Mouse (Mus musculus) bone marrow, adult 2 months (tissue): Measurements from ENCODE around the gene Ffar3. TPM values are rescaled to one million over a fixed set of nuclear protein-coding genes. Genes with fewer than 3 reads are reported as not detected.
A peak's percentile ranks its signal among the peaks of the same experiment; 100 is the strongest.
"Not testable (repeated sequence)": the region's sequence is repeated elsewhere in the genome, so short reads cannot be mapped to it uniquely, and the experiment has no call there.

ENCODE experiments used
- H3K27ac ChIP-seq: fragments of 200-500 bp; 2 replicates; pipeline ENCODE4 v1.5.1; 2012; ENCODE audit warnings: low read depth, mild to moderate bottlenecking, control low read depth, inconsistent platforms, low read length; ENCODE audit not compliant: control insufficient read depth, poor library complexity, insufficient read depth
- H3K4me1 ChIP-seq: fragments of 200-500 bp; 2 replicates; pipeline ENCODE4 v1.6.1; 2011; ENCODE audit warnings: low read length; ENCODE audit not compliant: control insufficient read depth, insufficient read depth
- H3K4me3 ChIP-seq: fragments of 200-500 bp; replicated peaks from 2 replicates; pipeline ENCODE3; 2011; ENCODE audit warnings: mild to moderate bottlenecking, low read depth, low read length, control low read depth; ENCODE audit not compliant: control insufficient read depth
- CTCF ChIP-seq: fragments of 200-500 bp; IDR thresholded peaks from 2 replicates; pipeline ENCODE4 v1.5.1; 2011; ENCODE audit warnings: low read length, control low read depth; ENCODE audit not compliant: control insufficient read depth, insufficient read depth
- POLR2A ChIP-seq: fragments of 200-500 bp; IDR thresholded peaks from 2 replicates; pipeline ENCODE4 v1.6.1; 2011; ENCODE audit warnings: low read depth, mild to moderate bottlenecking, control low read depth, low read length, borderline replicate concordance; ENCODE audit not compliant: control insufficient read depth
- WGBS: fragments of 180-500 bp; shearing (Covaris S2); methylation state at CpG from one replicate; pipeline ENCODE4 v1.1.7; 2018; 5-methylcytosine and 5-hydroxymethylcytosine counted together
- polyA plus RNA-seq: library from polyadenylated mRNA; stranded (reverse); fragments of >200 nt; gene quantifications from 2 replicates; pipeline ENCODE4 v1.2.4, GENCODE M21; 2011; ENCODE audit warnings: low replicate concordance; ENCODE audit not compliant: missing spikeins, insufficient read depth, insufficient read length

Gene Ffar3
- polyA plus RNA-seq, 1 experiment: not detected

GRCm38 (mm10) chr7:30841379-30841778 is 14.6 kb downstream of the Ffar3 start:
- WGBS: 69% methylated on average over 4 of the region's 4 CpGs
- TF ChIP-seq CTCF: no peak
- H3K4me3 ChIP-seq: no peak overlapping the region
- H3K4me1 ChIP-seq: peaks cover 7% of the 10 kb centered on the region; the same call in 1 of the 2 replicates
- no peak overlapping the region for H3K27ac ChIP-seq

- Histone ChIP-seq H3K27ac (no peak overlapping the region), H3K4me3 (no peak overlapping the region), H3K4me1 (peaks cover 7% of the 10 kb centered on the region; the same call in 1 of the 2 replicates)
- TF ChIP-seq POLR2A: no peak
- no peak for TF ChIP-seq CTCF
- 75% methylated on average over 3 of the region's 3 CpGs for WGBS
Observed at GRCm38 (mm10) chr7:30840306-30840705, 15.7 kb downstream of the Ffar3 start.

- Histone ChIP-seq H3K27ac (no peak overlapping the region), H3K4me3 (no peak overlapping the region), H3K4me1 (peaks cover 3% of the 10 kb centered on the region; the same call in 1 of the 2 replicates)
- TF ChIP-seq POLR2A: no peak
- TF ChIP-seq CTCF: no peak
Observed at GRCm38 (mm10) chr7:30837277-30837676, 18.7 kb downstream of the Ffar3 start.

- H3K4me1 ChIP-seq: not testable (repeated sequence)
Observed at GRCm38 (mm10) chr7:30832684-30833083, 23.3 kb downstream of the Ffar3 start.

GRCm38 (mm10) chr7:30832261-30832660 is 23.7 kb downstream of the Ffar3 start:
- H3K4me1 ChIP-seq: peaks cover 3% of the 10 kb centered on the region

More at GRCm38 (mm10) chr7:30832684-30833083, 23.3 kb downstream of the Ffar3 start:
- WGBS: 12% methylated on average over 8 of the region's 11 CpGs
- H3K27ac ChIP-seq, H3K4me3 ChIP-seq: not testable (repeated sequence)

GRCm38 (mm10) chr7:30829428-30829827 is 26.6 kb downstream of the Ffar3 start:
- H3K27ac ChIP-seq: peak overlapping the region; percentile 27; the same call in 1 of the 2 replicates
- TF ChIP-seq POLR2A (no peak), CTCF (no peak)
- WGBS: 61% methylated on average over 3 of the region's 3 CpGs
- peaks cover 3% of the 10 kb centered on the region for H3K4me1 ChIP-seq
- no peak overlapping the region for H3K4me3 ChIP-seq

More at GRCm38 (mm10) chr7:30832261-30832660, 23.7 kb downstream of the Ffar3 start:
- 28% methylated on average over 17 of the region's 17 CpGs for WGBS
- no peak for TF ChIP-seq CTCF
- no peak for TF ChIP-seq POLR2A
- Histone ChIP-seq H3K4me3 (no peak overlapping the region), H3K27ac (no peak overlapping the region)

- not testable (repeated sequence) for H3K4me1 ChIP-seq
Observed at GRCm38 (mm10) chr7:30828871-30829270, 27.1 kb downstream of the Ffar3 start.

GRCm38 (mm10) chr7:30826660-30827059 is 29.3 kb downstream of the Ffar3 start:
- Histone ChIP-seq H3K4me3 (no peak overlapping the region), H3K27ac (no peak overlapping the region), H3K4me1 (peaks cover 7% of the 10 kb centered on the region)
- WGBS: 67% methylated on average over 10 of the region's 10 CpGs
- TF ChIP-seq POLR2A (no peak), CTCF (no peak)

More at GRCm38 (mm10) chr7:30828871-30829270, 27.1 kb downstream of the Ffar3 start:
- not testable (repeated sequence) for H3K27ac ChIP-seq, H3K4me3 ChIP-seq

GRCm38 (mm10) chr7:30824306-30824705 is 31.7 kb downstream of the Ffar3 start:
- 79% methylated on average over 3 of the region's 3 CpGs for WGBS
- Histone ChIP-seq H3K4me3 (no peak overlapping the region), H3K4me1 (peaks cover 9% of the 10 kb centered on the region), H3K27ac (0 out of 2 replicates have a peak overlapping the region, but pooled peaks have one; percentile 13)
- TF ChIP-seq CTCF (no peak), POLR2A (no peak)

GRCm38 (mm10) chr7:30823675-30824074 is 32.3 kb downstream of the Ffar3 start, which contains the start of gene Ffar2:
Gene Ffar2 (minus strand): TSS chr7:30823775.
- H3K4me3 ChIP-seq: no peak within 1 kb of the TSS
- TF ChIP-seq CTCF (no peak), POLR2A (no peak)
- WGBS: 85% methylated on average over 18 of the region's 18 CpGs
- 0 out of 2 replicates have a peak within 1 kb of the TSS, but pooled peaks have one; percentile 13 for H3K27ac ChIP-seq
- peaks cover 9% of the 10 kb centered on the region for H3K4me1 ChIP-seq
